Mouse (Mus musculus): ENCODE measurements around the gene Dnaja3. TPM values are rescaled to one million over a fixed set of nuclear protein-coding genes. Genes with fewer than 3 reads are reported as not detected.

Gene Dnaja3
- polyA plus RNA-seq, 1 experiment from 2014 or later: 71.9 TPM

DNA sequence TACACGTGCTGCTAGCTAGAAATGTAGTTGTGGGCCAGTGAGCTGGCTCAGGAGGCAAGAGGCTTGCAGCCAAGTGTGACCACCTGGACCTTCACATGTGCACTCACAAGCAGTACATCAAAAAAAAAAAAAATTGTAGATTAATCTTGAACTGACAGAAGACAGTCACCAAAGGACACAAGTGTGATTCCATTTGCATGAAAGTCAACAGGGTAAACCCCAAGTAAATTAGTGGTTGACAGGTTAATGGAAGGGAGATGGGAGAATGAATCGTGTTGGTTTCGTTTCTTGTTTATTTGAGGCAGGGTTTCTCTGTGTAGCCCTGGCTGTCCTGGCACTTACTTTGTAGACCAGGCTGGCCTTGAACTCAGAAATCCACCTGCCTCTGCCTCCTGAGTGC lies 78.1 kb downstream of the Dnaja3 start:
- 70% methylated on average over 3 of the region's 3 CpGs for WGBS
- no peak for ATAC-seq

DNA sequence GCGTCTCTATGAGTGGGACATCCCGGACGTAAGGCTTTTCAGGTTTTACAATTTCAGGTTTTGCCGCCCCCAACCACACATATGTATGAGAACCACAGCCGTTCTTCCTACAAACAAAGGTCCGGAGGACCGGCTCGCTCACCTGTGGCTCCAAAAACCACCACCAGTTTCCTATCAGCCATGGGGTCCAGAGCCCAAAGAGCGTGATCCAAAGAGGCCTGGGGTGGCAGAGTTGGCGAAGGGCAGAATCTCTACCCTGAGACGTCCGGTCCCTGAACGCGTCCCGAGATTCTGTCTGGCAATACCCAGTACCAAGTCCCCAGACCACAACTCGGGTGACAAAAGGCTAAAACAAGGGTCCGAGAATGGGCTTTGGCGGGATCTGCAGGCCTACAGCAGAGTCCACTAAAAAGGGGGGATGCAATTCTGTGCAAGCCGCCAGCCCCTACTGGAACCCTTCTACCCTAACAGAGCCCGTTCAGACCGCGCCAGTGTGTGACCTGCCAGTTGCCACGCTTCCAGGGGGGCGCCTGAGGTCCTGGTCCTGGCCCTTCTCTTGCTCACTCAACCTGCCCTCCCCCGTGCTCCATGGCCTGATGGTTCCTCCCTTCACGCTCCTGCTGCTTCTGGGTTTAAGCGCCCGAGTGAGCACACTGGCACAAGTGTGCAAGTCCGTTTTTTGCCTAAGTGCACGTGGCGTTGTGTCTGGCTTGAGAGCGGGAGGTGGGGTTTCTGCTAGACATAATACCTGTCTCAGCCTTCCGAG lies 79.1 kb downstream of the Dnaja3 start, which contains the start of gene Nmral1:
Gene Nmral1 (minus strand): TSS at position 604 of the 766 bp plus-strand sequence.
- H3K9me3 ChIP-seq (ENCODE audit: control insufficient read depth, low read length): no peaks in the 10 kb centered on the region
- no peaks in the 10 kb centered on the region for H3K27me3 ChIP-seq (replicated peaks; ENCODE audit: control insufficient read depth, insufficient read depth, low read length)
- peak within 1 kb of the TSS; percentile 61 for H3K4me3 ChIP-seq (ENCODE audit: low read length)
- peaks cover 2% of the 10 kb centered on the region; the same call in 1 of the 2 replicates for H3K4me1 ChIP-seq (ENCODE audit: control insufficient read depth, insufficient read depth, low read depth, low read length)
- H3K9ac ChIP-seq (ENCODE audit: low read depth, low read length): peak within 1 kb of the TSS; percentile 72
- 10% methylated on average over 33 of the region's 33 CpGs for WGBS
- 0 out of 2 replicates have a peak, but pooled peaks cover 3% of the 10 kb centered on the region for H3K36me3 ChIP-seq (ENCODE audit: control insufficient read depth, insufficient read depth, low read length)
- peak within 1 kb of the TSS; percentile 69 for H3K27ac ChIP-seq (ENCODE audit: low read depth, low read length)
- peak within 1 kb of the TSS; percentile 58 for H3K4me2 ChIP-seq (ENCODE audit: low read length)
- ATAC-seq: peak; percentile 88

More for the DNA sequence above, 78.1 kb downstream of the Dnaja3 start:
- Histone ChIP-seq H3K36me3 (ENCODE audit: control insufficient read depth, insufficient read depth, low read length) (0 out of 2 replicates have a peak, but pooled peaks cover 3% of the 10 kb centered on the region), H3K4me1 (ENCODE audit: control insufficient read depth, insufficient read depth, low read depth, low read length) (peaks cover 2% of the 10 kb centered on the region; the same call in 1 of the 2 replicates), H3K4me3 (ENCODE audit: low read length) (peak overlapping the region; percentile 61), H3K9me3 (ENCODE audit: control insufficient read depth, low read length) (no peaks in the 10 kb centered on the region), H3K9ac (ENCODE audit: low read depth, low read length) (no peak overlapping the region), H3K4me2 (ENCODE audit: low read length) (peak overlapping the region; percentile 58), H3K27ac (ENCODE audit: low read depth, low read length) (no peak overlapping the region), H3K27me3 (replicated peaks; ENCODE audit: control insufficient read depth, insufficient read depth, low read length) (no peaks in the 10 kb centered on the region)

DNA sequence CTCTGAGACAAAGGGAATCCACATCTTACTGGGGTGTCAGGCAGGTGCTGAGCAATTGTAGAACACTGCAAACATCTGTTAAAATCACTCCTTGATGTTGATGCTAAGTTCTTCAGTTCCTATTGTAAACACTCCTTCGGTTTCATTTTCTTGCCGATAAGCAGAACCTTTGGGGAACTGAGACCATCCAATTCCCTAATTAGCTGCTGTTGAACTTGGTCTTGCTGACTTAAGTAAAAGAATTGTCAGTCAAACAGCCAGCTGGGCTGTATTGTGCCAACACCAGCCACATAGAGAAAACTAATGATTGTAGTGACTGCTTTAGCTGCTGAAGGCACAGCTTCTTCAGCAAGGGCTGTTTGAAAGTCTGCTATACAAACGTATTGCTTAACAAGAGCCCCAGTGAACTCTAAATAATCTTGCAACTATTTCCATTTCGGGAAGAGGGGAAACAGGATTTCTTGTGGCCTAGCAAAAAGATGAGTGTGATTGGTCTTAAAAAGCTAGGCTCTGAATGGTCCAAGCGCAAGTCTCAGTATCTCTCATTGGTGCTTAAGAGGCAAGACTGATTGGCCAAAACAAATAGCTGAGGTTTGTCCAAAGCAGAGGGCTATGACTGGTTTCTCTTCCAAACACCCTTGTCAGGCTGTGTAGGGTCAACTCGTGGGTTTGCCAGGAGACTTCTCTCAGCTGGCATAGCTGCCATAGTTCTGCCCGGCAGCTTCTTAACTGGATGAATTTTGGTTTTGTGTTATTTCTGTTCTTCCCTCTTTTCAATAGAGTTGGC lies 82.5 kb downstream of the Dnaja3 start:
- no peaks in the 10 kb centered on the region for H3K27me3 ChIP-seq (replicated peaks; ENCODE audit: control insufficient read depth, insufficient read depth, low read length)
- no peak overlapping the region for H3K27ac ChIP-seq (ENCODE audit: low read depth, low read length)
- H3K4me3 ChIP-seq (ENCODE audit: low read length): no peak overlapping the region
- H3K4me1 ChIP-seq (ENCODE audit: control insufficient read depth, insufficient read depth, low read depth, low read length): peaks cover 8% of the 10 kb centered on the region; the same call in 1 of the 2 replicates
- no peaks in the 10 kb centered on the region for H3K9me3 ChIP-seq (ENCODE audit: control insufficient read depth, low read length)
- H3K9ac ChIP-seq (ENCODE audit: low read depth, low read length): no peak overlapping the region
- no peak overlapping the region for H3K4me2 ChIP-seq (ENCODE audit: low read length)
- WGBS: 84% methylated on average over 7 of the region's 7 CpGs
- no peak for ATAC-seq
- no peaks in the 10 kb centered on the region for H3K36me3 ChIP-seq (ENCODE audit: control insufficient read depth, insufficient read depth, low read length)

DNA sequence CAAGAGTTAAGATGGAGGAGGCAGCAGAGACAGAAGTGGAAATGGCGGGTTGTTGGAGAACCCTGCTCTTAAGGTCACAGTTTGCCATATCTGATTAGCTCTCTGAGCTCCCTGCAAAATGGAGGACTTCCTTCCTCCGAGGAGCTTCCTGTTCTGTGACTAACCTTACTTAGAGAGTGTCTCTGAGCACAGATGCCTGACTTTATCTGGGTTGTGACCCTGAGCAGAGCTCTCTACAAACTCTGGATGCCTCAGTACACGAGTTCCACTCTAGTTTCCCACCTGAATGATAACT lies 83.1 kb downstream of the Dnaja3 start:
- H3K9me3 ChIP-seq (ENCODE audit: control insufficient read depth, low read length): no peaks in the 10 kb centered on the region
- no peak overlapping the region for H3K27ac ChIP-seq (ENCODE audit: low read depth, low read length)
- 68% methylated on average over 3 of the region's 3 CpGs for WGBS
- peaks cover 10% of the 10 kb centered on the region for H3K4me1 ChIP-seq (ENCODE audit: control insufficient read depth, insufficient read depth, low read depth, low read length)
- H3K4me3 ChIP-seq (ENCODE audit: low read length): no peak overlapping the region
- no peak for ATAC-seq
- H3K9ac ChIP-seq (ENCODE audit: low read depth, low read length): no peak overlapping the region
- no peak overlapping the region for H3K4me2 ChIP-seq (ENCODE audit: low read length)
- no peaks in the 10 kb centered on the region for H3K36me3 ChIP-seq (ENCODE audit: control insufficient read depth, insufficient read depth, low read length)
- no peaks in the 10 kb centered on the region for H3K27me3 ChIP-seq (replicated peaks; ENCODE audit: control insufficient read depth, insufficient read depth, low read length)

DNA sequence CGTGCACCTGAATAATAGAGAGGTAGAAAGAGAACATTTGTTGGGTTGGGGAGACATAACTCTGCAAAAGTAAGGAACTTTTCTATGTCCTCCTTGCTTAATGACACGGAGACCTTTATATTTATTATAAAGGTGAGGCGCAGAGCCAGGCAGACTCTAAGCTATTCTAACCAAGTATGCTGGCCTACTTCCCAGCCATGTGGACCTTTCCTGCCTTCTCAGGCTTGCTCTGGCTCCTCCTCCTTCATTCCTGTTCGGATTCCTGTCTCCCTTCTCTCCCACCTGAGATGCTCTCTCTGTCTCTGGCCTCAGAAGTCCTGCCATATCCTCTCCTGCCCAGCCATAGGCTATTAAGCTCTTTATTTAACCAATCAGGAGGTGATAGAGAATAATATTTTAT lies 85.5 kb downstream of the Dnaja3 start:
- 79% methylated on average over 4 of the region's 4 CpGs for WGBS
- no peak for ATAC-seq
- Histone ChIP-seq H3K4me3 (ENCODE audit: low read length) (no peak overlapping the region), H3K36me3 (ENCODE audit: control insufficient read depth, insufficient read depth, low read length) (no peaks in the 10 kb centered on the region), H3K4me1 (ENCODE audit: control insufficient read depth, insufficient read depth, low read depth, low read length) (peaks cover 10% of the 10 kb centered on the region), H3K27me3 (replicated peaks; ENCODE audit: control insufficient read depth, insufficient read depth, low read length) (no peaks in the 10 kb centered on the region), H3K9me3 (ENCODE audit: control insufficient read depth, low read length) (no peaks in the 10 kb centered on the region), H3K4me2 (ENCODE audit: low read length) (no peak overlapping the region), H3K9ac (ENCODE audit: low read depth, low read length) (no peak overlapping the region), H3K27ac (ENCODE audit: low read depth, low read length) (no peak overlapping the region)

DNA sequence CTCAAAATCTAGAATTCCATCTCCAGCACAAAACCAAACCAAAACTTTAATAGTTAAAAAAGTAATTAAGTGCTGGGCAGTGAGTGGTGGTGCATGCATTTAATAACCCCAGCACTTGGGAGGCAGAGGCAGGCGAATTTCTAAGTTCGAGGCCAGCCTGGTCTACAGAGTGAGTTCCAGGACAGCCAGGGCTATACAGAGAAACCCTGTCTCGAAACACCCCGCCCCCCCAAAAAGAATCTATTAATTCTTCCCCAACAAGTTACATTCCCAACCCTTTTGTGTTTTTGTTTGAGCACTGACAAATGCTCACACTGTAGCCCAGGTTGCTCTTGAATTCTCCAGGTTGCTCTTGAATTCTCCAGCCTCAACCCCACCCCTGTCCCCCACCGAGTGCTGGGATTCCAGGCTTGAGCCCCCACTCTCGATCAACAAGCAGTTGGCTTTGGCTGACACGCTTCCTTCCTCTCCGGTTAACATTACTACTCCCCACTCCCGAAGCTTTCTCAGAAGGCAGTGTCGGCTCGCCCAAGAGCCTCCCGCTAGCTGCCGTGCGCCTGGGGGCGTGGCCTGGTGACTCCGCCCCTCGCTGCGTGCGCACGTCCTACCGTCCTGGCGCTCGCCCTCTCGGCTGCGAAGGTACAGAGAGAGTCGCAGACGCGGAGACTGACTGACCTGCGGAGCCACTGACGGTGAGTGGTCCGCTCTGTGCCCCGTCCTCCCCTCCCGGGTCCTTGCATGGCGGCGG lies 86.2 kb downstream of the Dnaja3 start, which contains the start of gene Hmox2:
Gene Hmox2 (plus strand): TSS at position 582 of the 748 bp plus-strand sequence.
- H3K36me3 ChIP-seq (ENCODE audit: control insufficient read depth, insufficient read depth, low read length): no peaks in the 10 kb centered on the region
- peak; percentile 95 for ATAC-seq
- H3K27me3 ChIP-seq (replicated peaks; ENCODE audit: control insufficient read depth, insufficient read depth, low read length): no peaks in the 10 kb centered on the region
- no peaks in the 10 kb centered on the region for H3K9me3 ChIP-seq (ENCODE audit: control insufficient read depth, low read length)
- peak within 1 kb of the TSS; percentile 81 for H3K27ac ChIP-seq (ENCODE audit: low read depth, low read length)
- peak within 1 kb of the TSS; percentile 85 for H3K9ac ChIP-seq (ENCODE audit: low read depth, low read length)
- peak within 1 kb of the TSS; percentile 75 for H3K4me3 ChIP-seq (ENCODE audit: low read length)
- 7% methylated on average over 35 of the region's 35 CpGs for WGBS
- peak within 1 kb of the TSS; percentile 80 for H3K4me2 ChIP-seq (ENCODE audit: low read length)
- H3K4me1 ChIP-seq (ENCODE audit: control insufficient read depth, insufficient read depth, low read depth, low read length): peaks cover 10% of the 10 kb centered on the region

DNA sequence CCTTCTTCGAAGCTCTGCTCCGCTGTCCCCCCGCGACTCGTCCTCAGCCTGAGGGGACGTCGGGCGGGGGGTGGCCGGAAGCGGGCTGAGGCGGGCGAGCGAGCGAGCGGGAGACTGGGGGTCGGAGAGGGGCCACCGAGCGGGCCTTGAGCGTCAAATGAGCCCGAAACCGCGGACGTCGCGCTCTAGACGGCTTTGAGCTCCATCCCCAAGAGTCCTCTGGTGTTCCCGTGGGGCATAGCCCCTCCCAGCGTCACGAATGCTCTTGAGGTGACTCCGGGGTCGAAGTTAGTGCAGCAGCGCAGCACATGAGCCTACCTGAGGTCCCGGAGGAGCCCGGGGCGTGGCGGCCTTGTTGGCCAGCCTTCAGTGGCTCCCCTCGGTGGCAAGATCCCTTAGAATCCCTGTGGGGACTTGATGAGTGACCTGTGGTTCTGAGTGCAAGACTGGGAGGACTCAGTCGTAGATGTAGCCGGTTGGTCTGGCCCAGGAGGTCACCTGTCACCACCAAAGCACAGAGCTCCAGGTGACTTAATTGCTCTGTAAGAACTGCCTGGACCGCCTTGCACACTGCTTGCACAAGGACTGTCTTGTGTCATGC lies 86.8 kb downstream of the Dnaja3 start:
- peak overlapping the region; percentile 85 for H3K9ac ChIP-seq (ENCODE audit: low read depth, low read length)
- ATAC-seq: peak; percentile 84; the same call in 1 of the 2 replicates
- peak overlapping the region; percentile 80 for H3K4me2 ChIP-seq (ENCODE audit: low read length)
- no peaks in the 10 kb centered on the region for H3K36me3 ChIP-seq (ENCODE audit: control insufficient read depth, insufficient read depth, low read length)
- peak overlapping the region; percentile 75 for H3K4me3 ChIP-seq (ENCODE audit: low read length)
- H3K4me1 ChIP-seq (ENCODE audit: control insufficient read depth, insufficient read depth, low read depth, low read length): peaks cover 10% of the 10 kb centered on the region
- WGBS: 1% methylated on average over 40 of the region's 40 CpGs
- H3K27ac ChIP-seq (ENCODE audit: low read depth, low read length): peak overlapping the region; percentile 81
- H3K27me3 ChIP-seq (replicated peaks; ENCODE audit: control insufficient read depth, insufficient read depth, low read length): no peaks in the 10 kb centered on the region
- H3K9me3 ChIP-seq (ENCODE audit: control insufficient read depth, low read length): no peaks in the 10 kb centered on the region

DNA sequence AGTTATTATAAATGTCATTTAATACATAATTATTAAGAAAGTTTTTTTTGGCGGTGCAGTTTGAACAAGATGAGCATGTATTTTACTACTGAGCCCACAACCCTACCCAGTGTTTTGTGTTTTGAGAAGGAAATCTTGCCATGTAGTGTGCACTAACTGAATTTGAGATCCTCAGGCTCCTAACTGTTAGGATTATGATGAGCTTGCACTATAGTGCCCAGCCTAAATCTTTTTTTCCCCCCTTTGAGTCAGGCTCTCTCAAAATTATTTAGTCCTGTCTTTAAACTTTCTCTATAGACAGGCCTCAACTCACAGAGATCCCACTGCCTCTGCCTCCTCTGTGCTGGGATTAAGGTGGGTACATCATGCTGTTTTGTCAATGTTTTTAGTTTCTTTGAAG lies 87.7 kb downstream of the Dnaja3 start:
- Histone ChIP-seq H3K9me3 (ENCODE audit: control insufficient read depth, low read length) (no peaks in the 10 kb centered on the region), H3K36me3 (ENCODE audit: control insufficient read depth, insufficient read depth, low read length) (no peaks in the 10 kb centered on the region), H3K4me1 (ENCODE audit: control insufficient read depth, insufficient read depth, low read depth, low read length) (peaks cover 10% of the 10 kb centered on the region), H3K9ac (ENCODE audit: low read depth, low read length) (no peak overlapping the region), H3K4me2 (ENCODE audit: low read length) (peak overlapping the region; percentile 80), H3K27me3 (replicated peaks; ENCODE audit: control insufficient read depth, insufficient read depth, low read length) (no peaks in the 10 kb centered on the region), H3K4me3 (ENCODE audit: low read length) (no peak overlapping the region), H3K27ac (ENCODE audit: low read depth, low read length) (no peak overlapping the region)
- ATAC-seq: no peak
- WGBS: 91% methylated on average over 1 of the region's 1 CpGs
